Mouse (Mus musculus) ES-E14 (cell line): ENCODE data around the gene Casq1. TPM values are rescaled to one million over a fixed set of nuclear protein-coding genes. Genes with fewer than 3 reads are reported as not detected.

Source experiments
- DNase-seq: peaks from one replicate; pipeline ENCODE4 v3.0.0-alpha.2; 2013; ENCODE audit warnings: low read depth, low spot score
- H3K27ac ChIP-seq: 2 replicates; pipeline ENCODE4 v1.5.1; 2012; ENCODE audit warnings: low read depth, mild to moderate bottlenecking, low read length, moderate library complexity, mixed read lengths; ENCODE audit not compliant: poor library complexity, insufficient read depth, severe bottlenecking
- H3K36me3 ChIP-seq: 2 replicates; pipeline ENCODE4 v1.6.1; 2012; ENCODE audit warnings: mild to moderate bottlenecking, low read length, moderate library complexity, mixed read lengths; ENCODE audit not compliant: control insufficient read depth, poor library complexity, insufficient read depth, severe bottlenecking
- H3K4me1 ChIP-seq, 2 experiments: fragments of 150-350 bp in 1 of 2; sonication (generic) in 1 of 2; 2 replicates each; pipeline ENCODE4 v1.6.1; 2012; ENCODE audit warnings: low read length in 2 of 2, mild to moderate bottlenecking in 1 of 2, mixed read lengths in 1 of 2; ENCODE audit not compliant: control insufficient read depth in 2 of 2, insufficient read depth in 2 of 2, poor library complexity in 1 of 2
- H3K4me3 ChIP-seq, 2 experiments: fragments of 150-350 bp in 1 of 2; sonication (generic) in 1 of 2; 2 replicates each; pipeline ENCODE4 v1.5.1; 2012; ENCODE audit warnings: low read length in 2 of 2, low read depth in 1 of 2, mild to moderate bottlenecking in 1 of 2, mixed read lengths in 1 of 2; ENCODE audit not compliant: insufficient read depth in 1 of 2, poor library complexity in 1 of 2, severe bottlenecking in 1 of 2
- H3K9ac ChIP-seq: 2 replicates; pipeline ENCODE4 v1.6.1; 2012; ENCODE audit warnings: low read depth, mild to moderate bottlenecking, low read length, mixed read lengths; ENCODE audit not compliant: poor library complexity, insufficient read depth, severe bottlenecking
- H3K9me3 ChIP-seq: fragments of 150-350 bp; sonication (generic); 2 replicates; pipeline ENCODE4 v1.6.1; 2012; ENCODE audit warnings: low read depth, mild to moderate bottlenecking, low read length; ENCODE audit not compliant: control insufficient read depth, insufficient read depth
- CHD2 ChIP-seq: IDR thresholded peaks from 2 replicates; pipeline ENCODE4 v1.6.1; 2014; ENCODE audit warnings: mild to moderate bottlenecking, low read depth, low read length, inconsistent platforms
- HCFC1 ChIP-seq: IDR thresholded peaks from 2 replicates; pipeline ENCODE4 v1.6.1; 2012; ENCODE audit warnings: low read length, inconsistent platforms, borderline replicate concordance; ENCODE audit not compliant: insufficient read depth
- MAFK ChIP-seq: IDR thresholded peaks from 2 replicates; pipeline ENCODE4 v1.6.1; 2014; ENCODE audit warnings: mild to moderate bottlenecking, low read depth, low read length, inconsistent platforms; ENCODE audit not compliant: insufficient read depth
- ZC3H11A ChIP-seq: IDR thresholded peaks from 2 replicates; pipeline ENCODE4 v1.6.1; 2012; ENCODE audit warnings: low read depth, mild to moderate bottlenecking, inconsistent platforms, low read length, borderline replicate concordance
- ZNF384 ChIP-seq: IDR thresholded peaks from 2 replicates; pipeline ENCODE4 v1.6.1; 2012; ENCODE audit warnings: low read depth, low read length, inconsistent platforms
- in situ Hi-C, 2 experiments: fragments of 600-800 bp; cut with MboI; formaldehyde crosslinking; loops; one replicate each; pipeline ENCODE4 v1.15.1; 2025; ENCODE audit warnings: low sequenced_read_pairs in 2 of 2, inconsistent platforms in 1 of 2; ENCODE audit not compliant: unreplicated experiment in 2 of 2
- total RNA-seq: library from RNA; depleted of rRNA; stranded (reverse); fragments of 300-350 nt; gene quantifications from 2 replicates; pipeline ENCODE4 v1.2.3, GENCODE M21; 2012

Gene Casq1
- total RNA-seq, 1 experiment = 2.4 TPM

GRCm38 (mm10) chr1:172177791-172178190 lies 41.9 kb downstream of the Casq1 start:
- H3K4me3 ChIP-seq = no peak overlapping the region
- in situ Hi-C loops = no loop called here
- H3K36me3 ChIP-seq = peaks cover 17% of the 10 kb centered on the region
- no peak for DNase-seq
- H3K27ac ChIP-seq = no peak overlapping the region
- H3K9ac ChIP-seq = no peak overlapping the region
- H3K9me3 ChIP-seq = no peaks in the 10 kb centered on the region
- H3K4me1 ChIP-seq = no peaks in the 10 kb centered on the region
- no peak for TF ChIP-seq MAFK
- TF ChIP-seq CHD2 = no peak
- no peak for TF ChIP-seq ZC3H11A
- TF ChIP-seq ZNF384 = no peak

DNA sequence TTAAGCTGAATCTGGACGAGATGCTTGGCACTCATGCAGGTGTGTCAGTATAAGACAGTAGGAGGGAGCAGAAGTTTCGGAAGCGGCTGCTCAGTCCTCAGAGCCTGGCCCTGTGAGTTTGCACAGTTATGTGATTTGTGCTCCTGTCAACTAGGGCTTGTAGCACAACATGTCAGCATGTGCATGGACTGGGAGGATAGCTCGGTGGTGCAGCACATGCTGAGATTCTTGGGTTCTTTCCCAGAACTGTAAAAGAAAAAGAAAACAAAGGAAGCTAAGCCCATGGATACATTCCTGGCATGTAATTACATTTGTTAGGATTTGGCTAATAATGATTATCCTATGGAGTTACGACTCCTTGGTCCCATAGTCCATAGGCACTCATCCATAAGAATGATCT lies 46.5 kb downstream of the Casq1 start:
- no peak for TF ChIP-seq HCFC1
- no peak for TF ChIP-seq ZNF384
- TF ChIP-seq ZC3H11A = no peak
- no peak for TF ChIP-seq MAFK
- no peak for TF ChIP-seq CHD2
- peaks cover 24% of the 10 kb centered on the region for H3K36me3 ChIP-seq
- H3K27ac ChIP-seq = no peak overlapping the region
- H3K9ac ChIP-seq = no peak overlapping the region
- H3K4me1 ChIP-seq = no peaks in the 10 kb centered on the region
- H3K9me3 ChIP-seq = no peaks in the 10 kb centered on the region
- no peak overlapping the region for H3K4me3 ChIP-seq
- in situ Hi-C loops = no loop called here
- no peak for DNase-seq

DNA sequence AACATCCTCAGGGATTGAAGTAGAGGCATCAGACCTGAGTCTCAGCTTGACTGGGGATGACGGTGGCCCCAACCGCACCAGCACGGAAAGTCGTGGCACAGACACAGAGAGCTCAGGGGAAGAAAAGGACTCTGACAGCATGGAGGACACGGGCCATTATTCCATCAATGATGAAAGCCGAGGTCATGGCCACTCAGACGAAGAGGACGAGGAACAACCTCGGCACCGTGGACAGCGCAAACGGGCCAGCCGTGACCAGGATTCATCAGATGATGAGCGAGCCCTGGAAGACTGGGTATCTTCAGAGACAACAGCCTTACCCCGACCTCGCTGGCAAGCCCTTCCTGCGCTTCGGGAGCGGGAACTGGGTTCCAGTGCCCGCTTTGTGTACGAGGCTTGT lies 47.3 kb downstream of the Casq1 start:
- Histone ChIP-seq H3K9me3 (no peaks in the 10 kb centered on the region), H3K4me3 (no peak overlapping the region), H3K4me1 (no peaks in the 10 kb centered on the region), H3K36me3 (peaks cover 22% of the 10 kb centered on the region), H3K9ac (no peak overlapping the region), H3K27ac (no peak overlapping the region)
- TF ChIP-seq ZC3H11A (no peak), CHD2 (no peak), MAFK (no peak), ZNF384 (no peak), HCFC1 (no peak)
- in situ Hi-C loops = no loop called here
- no peak for DNase-seq

GRCm38 (mm10) chr1:172169809-172170208 lies 49.9 kb downstream of the Casq1 start:
- in situ Hi-C loops = no loop called here
- H3K4me3 ChIP-seq = no peak overlapping the region
- no peak overlapping the region for H3K9ac ChIP-seq
- no peak for DNase-seq
- no peaks in the 10 kb centered on the region for H3K4me1 ChIP-seq
- H3K9me3 ChIP-seq = no peaks in the 10 kb centered on the region
- TF ChIP-seq HCFC1 (no peak), MAFK (no peak), CHD2 (no peak), ZC3H11A (no peak), ZNF384 (no peak)
- no peak overlapping the region for H3K27ac ChIP-seq
- H3K36me3 ChIP-seq = peaks cover 20% of the 10 kb centered on the region

- H3K9me3 ChIP-seq = no peaks in the 10 kb centered on the region
- TF ChIP-seq MAFK (no peak), CHD2 (no peak), ZNF384 (no peak), ZC3H11A (no peak), HCFC1 (no peak)
- DNase-seq = no peak
- H3K9ac ChIP-seq = no peak overlapping the region
- no peaks in the 10 kb centered on the region for H3K4me1 ChIP-seq
- H3K4me3 ChIP-seq = no peak overlapping the region
- in situ Hi-C loops = no loop called here
- no peak overlapping the region for H3K27ac ChIP-seq
- H3K36me3 ChIP-seq = peaks cover 12% of the 10 kb centered on the region
Measured at GRCm38 (mm10) chr1:172167911-172168310, 51.8 kb downstream of the Casq1 start.
